Mouse (Mus musculus) forebrain, postnatal 0 days (tissue): ENCODE data around the gene Elmo3. TPM values are rescaled to one million over a fixed set of nuclear protein-coding genes. Genes with fewer than 3 reads are reported as not detected.

ENCODE experiments used
- ATAC-seq: fragments of 200-750 bp; cut with Nextera tagmentation; 2 replicates; pipeline ENCODE4 v1.8.0; 2017; ENCODE audit warnings: mild to moderate bottlenecking, moderate library complexity
- DNase-seq: peaks from one replicate; pipeline ENCODE4 v3.0.0-alpha.2; 2015
- H3K27ac ChIP-seq: fragments of 300-500 bp; sonication (generic); 2 replicates; pipeline ENCODE4 v1.5.1; 2014; ENCODE audit warnings: low read depth, mild to moderate bottlenecking, antibody characterized with exemption, low read length, moderate library complexity, mixed read lengths
- H3K27me3 ChIP-seq: fragments of 300-500 bp; sonication (generic); 2 replicates; pipeline ENCODE4 v1.6.1; 2014; ENCODE audit warnings: mild to moderate bottlenecking, low read length, mixed read lengths; ENCODE audit not compliant: insufficient read depth
- H3K36me3 ChIP-seq: fragments of 300-500 bp; sonication (generic); 2 replicates; pipeline ENCODE4 v1.6.1; 2014; ENCODE audit warnings: mild to moderate bottlenecking, moderate library complexity; ENCODE audit not compliant: insufficient read depth
- H3K4me1 ChIP-seq: fragments of 300-500 bp; sonication (generic); 2 replicates; pipeline ENCODE4 v1.6.1; 2014; ENCODE audit warnings: antibody characterized with exemption; ENCODE audit not compliant: insufficient read depth
- H3K4me2 ChIP-seq: fragments of 300-500 bp; sonication (generic); 2 replicates; pipeline ENCODE4 v1.6.1; 2014; ENCODE audit warnings: low read depth, mild to moderate bottlenecking, moderate library complexity
- H3K4me3 ChIP-seq: fragments of 300-500 bp; sonication (generic); 2 replicates; pipeline ENCODE4 v1.5.1; 2014; ENCODE audit warnings: low read depth, low read length, mixed read lengths
- H3K9ac ChIP-seq: fragments of 300-500 bp; sonication (generic); 2 replicates; pipeline ENCODE4 v1.6.1; 2014; ENCODE audit warnings: mild to moderate bottlenecking
- H3K9me3 ChIP-seq: fragments of 300-500 bp; sonication (generic); 2 replicates; pipeline ENCODE4 v1.6.1; 2016; ENCODE audit warnings: low read length
- CTCF ChIP-seq: sonication (generic); IDR thresholded peaks from 2 replicates; pipeline ENCODE4 v1.5.1; 2016; ENCODE audit warnings: antibody characterized with exemption, control low read depth, low read depth
- WGBS: fragments of 180-500 bp; shearing (Covaris S2); extraction: QIAGEN DNeasy Blood & Tissue Kit; methylation state at CpG from one replicate; pipeline ENCODE4 v1.1.7; 2014; 5-methylcytosine and 5-hydroxymethylcytosine counted together
- microRNA counts: library from miRNA; unstranded; fragments of <30 nt; microRNA quantifications from one replicate; lab custom pipeline; 2015
- microRNA-seq, 2 experiments: library from miRNA; unstranded; fragments of <30 nt; microRNA quantifications; one replicate each; pipeline ENCODE4; 2016
- polyA plus RNA-seq: library from polyadenylated mRNA; unstranded; fragments of >200 nt; fragmentation: Nextera tagmentation; extraction: Ambion mirVana; gene quantifications from 2 replicates; pipeline ENCODE4 v1.2.1, GENCODE M21; 2015
- total RNA-seq: library from RNA; depleted of rRNA; stranded (reverse); fragments of >200 nt; gene quantifications from 2 replicates; pipeline ENCODE4 v1.2.3, GENCODE M21; 2014; rRNA removed

The Elmo3 gene
- total and polyA plus RNA-seq, 2 experiments from 2014 or later: 0.86 to 1.1 TPM

DNA sequence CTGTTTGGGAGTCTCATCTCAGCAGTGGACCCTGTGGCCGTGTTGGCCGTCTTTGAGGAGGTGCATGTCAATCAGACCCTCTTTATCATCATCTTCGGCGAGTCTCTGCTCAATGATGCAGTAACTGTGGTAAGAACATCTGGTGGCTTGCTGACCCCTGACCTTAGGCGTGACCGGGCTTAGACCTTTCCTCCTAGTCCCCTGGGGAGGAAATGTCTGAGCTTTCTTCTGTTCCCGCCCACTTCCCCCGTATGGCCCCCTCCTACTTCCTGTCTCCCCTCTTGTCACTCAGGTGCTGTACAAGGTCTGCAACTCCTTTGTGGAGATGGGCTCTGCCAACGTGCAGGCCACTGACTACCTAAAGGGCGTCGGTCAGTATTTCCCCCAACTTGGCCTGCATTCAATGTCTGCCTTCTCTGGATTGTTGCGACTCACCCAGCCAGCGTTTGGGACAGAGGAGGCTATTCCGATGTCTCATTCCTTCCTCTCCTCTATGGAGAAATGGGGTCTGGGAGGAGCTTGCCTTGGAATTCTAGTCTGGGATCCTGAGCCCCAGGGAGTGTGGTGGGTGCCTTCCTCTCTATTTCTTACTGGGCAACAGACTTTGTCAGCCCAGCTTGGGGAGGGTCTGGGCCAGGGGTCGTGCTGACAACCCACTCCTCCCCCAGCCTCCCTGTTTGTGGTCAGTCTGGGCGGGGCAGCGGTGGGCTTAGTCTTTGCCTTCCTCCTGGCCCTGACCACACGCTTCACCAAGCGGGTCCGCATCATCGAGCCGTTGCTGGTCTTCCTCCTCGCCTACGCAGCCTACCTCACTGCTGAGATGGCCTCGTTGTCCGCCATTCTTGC lies 50.0 kb downstream of the Elmo3 start:
- no peak overlapping the region for H3K9ac ChIP-seq
- peaks cover 29% of the 10 kb centered on the region for H3K36me3 ChIP-seq
- no peak for ATAC-seq
- H3K4me3 ChIP-seq: no peak overlapping the region
- TF ChIP-seq CTCF: no peak
- H3K27ac ChIP-seq: no peak overlapping the region
- WGBS: 83% methylated on average over 26 of the region's 26 CpGs
- H3K9me3 ChIP-seq: no peaks in the 10 kb centered on the region
- DNase-seq: no peak
- H3K27me3 ChIP-seq: no peaks in the 10 kb centered on the region
- peaks cover 3% of the 10 kb centered on the region; the same call in 1 of the 2 replicates for H3K4me1 ChIP-seq
- no peak overlapping the region for H3K4me2 ChIP-seq

DNA sequence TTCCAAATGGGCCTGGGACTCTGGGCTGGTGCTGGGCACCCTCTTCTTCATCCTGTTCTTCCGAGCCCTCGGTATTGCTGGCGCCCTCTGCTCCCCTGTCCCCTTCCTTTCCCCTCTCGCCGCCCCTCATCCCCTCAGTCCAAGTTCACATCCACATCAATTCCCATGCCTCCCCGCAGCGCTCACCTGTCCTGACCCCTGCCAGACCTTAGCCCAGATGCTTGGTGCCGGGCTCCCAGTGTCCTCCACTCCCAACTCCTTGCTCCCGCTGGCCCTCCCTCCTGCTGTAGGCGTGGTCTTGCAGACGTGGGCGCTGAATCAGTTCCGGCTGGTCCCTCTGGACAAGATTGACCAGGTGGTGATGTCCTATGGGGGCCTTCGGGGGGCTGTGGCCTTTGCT lies 51.3 kb downstream of the Elmo3 start:
- no peak for TF ChIP-seq CTCF
- Histone ChIP-seq H3K4me2 (no peak overlapping the region), H3K4me3 (no peak overlapping the region), H3K27me3 (no peaks in the 10 kb centered on the region), H3K9me3 (no peaks in the 10 kb centered on the region), H3K36me3 (peaks cover 33% of the 10 kb centered on the region), H3K9ac (no peak overlapping the region), H3K27ac (no peak overlapping the region), H3K4me1 (no peaks in the 10 kb centered on the region)
- ATAC-seq (no peak), DNase-seq (no peak)
- 88% methylated on average over 14 of the region's 14 CpGs for WGBS

DNA sequence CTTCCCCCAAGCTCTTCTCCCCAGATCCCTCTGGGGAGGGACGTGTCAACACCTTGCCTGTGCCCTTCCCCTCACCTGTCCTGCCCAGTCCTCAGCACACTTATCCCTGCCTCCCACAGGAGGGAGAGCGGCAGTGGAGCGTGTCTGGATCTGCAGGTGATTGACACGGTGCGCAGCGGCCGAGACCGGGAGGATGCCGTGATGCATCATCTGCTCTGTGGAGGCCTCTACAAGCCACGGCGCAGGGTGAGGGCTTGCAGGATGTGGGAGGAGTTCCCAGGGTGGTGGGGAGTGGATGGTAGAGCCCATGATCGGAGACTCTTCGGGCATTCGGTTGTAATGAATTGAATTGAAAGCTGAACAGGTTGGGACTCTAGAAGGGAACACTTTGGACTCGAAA lies 53.8 kb downstream of the Elmo3 start:
- Histone ChIP-seq H3K27me3 (no peaks in the 10 kb centered on the region), H3K4me1 (no peaks in the 10 kb centered on the region), H3K4me3 (no peak overlapping the region), H3K9ac (no peak overlapping the region), H3K27ac (no peak overlapping the region), H3K36me3 (peaks cover 43% of the 10 kb centered on the region), H3K4me2 (no peak overlapping the region), H3K9me3 (no peaks in the 10 kb centered on the region)
- WGBS: 82% methylated on average over 15 of the region's 15 CpGs
- no peak for TF ChIP-seq CTCF
- DNase-seq (no peak), ATAC-seq (no peak)

DNA sequence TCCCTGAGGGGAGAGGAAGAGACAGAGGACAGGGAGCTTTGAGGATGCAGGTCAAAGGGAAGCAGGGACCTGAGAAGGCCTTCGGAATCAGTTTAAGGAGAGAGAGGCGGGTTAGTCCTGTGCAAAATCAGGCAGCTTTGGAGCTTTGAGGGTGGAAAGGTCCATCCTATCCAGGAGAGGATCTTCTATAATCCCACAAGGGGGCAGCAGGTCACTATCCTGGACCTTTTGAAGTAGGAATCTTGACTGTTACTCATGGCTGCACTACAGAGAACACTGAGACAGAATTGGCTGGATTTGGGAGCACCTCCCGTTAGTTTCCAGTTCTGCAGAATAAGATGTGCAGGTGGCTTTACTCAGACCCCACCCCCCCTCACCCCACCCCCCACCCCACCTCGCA lies 54.2 kb downstream of the Elmo3 start:
- Histone ChIP-seq H3K4me2 (no peak overlapping the region), H3K9ac (no peak overlapping the region), H3K36me3 (peaks cover 47% of the 10 kb centered on the region), H3K27me3 (no peaks in the 10 kb centered on the region), H3K4me3 (no peak overlapping the region), H3K9me3 (no peaks in the 10 kb centered on the region), H3K4me1 (no peaks in the 10 kb centered on the region), H3K27ac (no peak overlapping the region)
- ATAC-seq (peak; percentile 47; the same call in 1 of the 2 replicates), DNase-seq (peak; percentile 37)
- WGBS: 50% methylated on average over 4 of the region's 4 CpGs
- TF ChIP-seq CTCF: peak; percentile 54

MicroRNAs within 50 kb of the gene (microRNA counts, 519-probe panel; counts per million panel counts)
- microRNA mmu-miR-328 (lab: Ali Mortazavi, UCI): 3,938 counts per million, percentile 44 among the panel's probes with 10 or more counts

Small RNAs within 50 kb of the gene (microRNA-seq; reads per million reads assigned to microRNA genes)
- gene Gm27320: 0 reads per million in 2 experiments
- 524 to 717 reads per million in 2 experiments for gene Mir328

Other genes with a start within 250 kb of the Elmo3 start
- not detected in 2 replicates for gene Ces3b, start 221.8 kb upstream of the Elmo3 start, total RNA-seq
- not detected in 2 replicates for gene Ces3b, start 221.8 kb upstream of the Elmo3 start, polyA plus RNA-seq
- 0.10 TPM in 1 of 2 replicates, not detected in the other for gene Ces4a, start 173.8 kb upstream of the Elmo3 start, total RNA-seq
- 0.05 TPM in 1 of 2 replicates, not detected in the other for gene Ces4a, start 173.8 kb upstream of the Elmo3 start, polyA plus RNA-seq
- gene Cbfb, start 134.9 kb upstream of the Elmo3 start, total RNA-seq: 56.4 and 65.6 TPM in 2 replicates
- 23.5 and 29.9 TPM in 2 replicates for gene Cbfb, start 134.9 kb upstream of the Elmo3 start, polyA plus RNA-seq
- 37.1 and 40.7 TPM in 2 replicates for gene D230025D16Rik, start 80.5 kb upstream of the Elmo3 start, total RNA-seq
- 22.0 and 25.5 TPM in 2 replicates for gene D230025D16Rik, start 80.5 kb upstream of the Elmo3 start, polyA plus RNA-seq
- gene B3gnt9, start 50.4 kb upstream of the Elmo3 start, total RNA-seq: 8.4 and 11.4 TPM in 2 replicates
- gene B3gnt9, start 50.4 kb upstream of the Elmo3 start, polyA plus RNA-seq: 6.6 and 6.8 TPM in 2 replicates
- 14.7 and 23.9 TPM in 2 replicates for gene Tradd, start 41.0 kb upstream of the Elmo3 start, total RNA-seq
- gene Tradd, start 41.0 kb upstream of the Elmo3 start, polyA plus RNA-seq: 14.0 and 20.9 TPM in 2 replicates
- gene Fbxl8, start 41.0 kb upstream of the Elmo3 start, total RNA-seq: 0.38 and 1.4 TPM in 2 replicates
- gene Fbxl8, start 41.0 kb upstream of the Elmo3 start, polyA plus RNA-seq: 0.85 and 1.1 TPM in 2 replicates
- gene Hsf4, start 35.8 kb upstream of the Elmo3 start, total RNA-seq: 0.15 and 0.90 TPM in 2 replicates
- 0.30 and 0.44 TPM in 2 replicates for gene Hsf4, start 35.8 kb upstream of the Elmo3 start, polyA plus RNA-seq
- gene Nol3, start 29.5 kb upstream of the Elmo3 start, total RNA-seq: 1.5 and 1.7 TPM in 2 replicates
- 3.0 and 4.3 TPM in 2 replicates for gene Nol3, start 29.5 kb upstream of the Elmo3 start, polyA plus RNA-seq
- 54.2 and 70.9 TPM in 2 replicates for gene 4931428F04Rik, start 15.7 kb upstream of the Elmo3 start, total RNA-seq
- 124 and 146 TPM in 2 replicates for gene 4931428F04Rik, start 15.7 kb upstream of the Elmo3 start, polyA plus RNA-seq
- 1.8 and 2.7 TPM in 2 replicates for gene Exoc3l, start 9.5 kb upstream of the Elmo3 start, total RNA-seq
- gene Exoc3l, start 9.5 kb upstream of the Elmo3 start, polyA plus RNA-seq: 7.0 and 7.5 TPM in 2 replicates
- gene E2f4, start 7.9 kb upstream of the Elmo3 start, total RNA-seq: 26.2 and 36.7 TPM in 2 replicates
- 30.6 and 31.6 TPM in 2 replicates for gene E2f4, start 7.9 kb upstream of the Elmo3 start, polyA plus RNA-seq
- 1.6 and 3.0 TPM in 2 replicates for gene Lrrc29, start 20.7 kb downstream of the Elmo3 start, total RNA-seq
- 1.8 and 2.1 TPM in 2 replicates for gene Lrrc29, start 20.7 kb downstream of the Elmo3 start, polyA plus RNA-seq
- gene Tmem208, start 20.8 kb downstream of the Elmo3 start, total RNA-seq: 76.4 and 109 TPM in 2 replicates
- gene Tmem208, start 20.8 kb downstream of the Elmo3 start, polyA plus RNA-seq: 126 and 140 TPM in 2 replicates
- 1.4 and 2.1 TPM in 2 replicates for gene Fhod1, start 42.4 kb downstream of the Elmo3 start, total RNA-seq
- gene Fhod1, start 42.4 kb downstream of the Elmo3 start, polyA plus RNA-seq: 0.15 and 0.30 TPM in 2 replicates
- 17.5 and 17.8 TPM in 2 replicates for gene Slc9a5, start 43.2 kb downstream of the Elmo3 start, total RNA-seq
- 5.6 and 7.2 TPM in 2 replicates for gene Slc9a5, start 43.2 kb downstream of the Elmo3 start, polyA plus RNA-seq
- gene Plekhg4, start 67.7 kb downstream of the Elmo3 start, total RNA-seq: 4.2 and 4.5 TPM in 2 replicates
- gene Plekhg4, start 67.7 kb downstream of the Elmo3 start, polyA plus RNA-seq: 0.70 and 0.77 TPM in 2 replicates
- gene Kctd19, start 107.9 kb downstream of the Elmo3 start, total RNA-seq: 0.10 and 0.15 TPM in 2 replicates
- gene Kctd19, start 107.9 kb downstream of the Elmo3 start, polyA plus RNA-seq: 0.16 and 0.19 TPM in 2 replicates
- gene Lrrc36, start 108.0 kb downstream of the Elmo3 start, total RNA-seq: 1.7 and 1.8 TPM in 2 replicates
- 0.40 and 1.1 TPM in 2 replicates for gene Lrrc36, start 108.0 kb downstream of the Elmo3 start, polyA plus RNA-seq
- 66.6 and 80.6 TPM in 2 replicates for gene Tppp3, start 165.9 kb downstream of the Elmo3 start, total RNA-seq
- gene Tppp3, start 165.9 kb downstream of the Elmo3 start, polyA plus RNA-seq: 74.6 and 106 TPM in 2 replicates
- gene Zdhhc1, start 191.3 kb downstream of the Elmo3 start, total RNA-seq: 22.9 and 30.4 TPM in 2 replicates
- 16.2 and 22.7 TPM in 2 replicates for gene Zdhhc1, start 191.3 kb downstream of the Elmo3 start, polyA plus RNA-seq
- 0.38 and 0.52 TPM in 2 replicates for gene Hsd11b2, start 213.2 kb downstream of the Elmo3 start, total RNA-seq
- gene Hsd11b2, start 213.2 kb downstream of the Elmo3 start, polyA plus RNA-seq: 1.3 and 2.6 TPM in 2 replicates